Mouse (Mus musculus) heart, postnatal 0 days (tissue): ENCODE results near the gene Dner.

ENCODE experiments used
- CTCF ChIP-seq: IDR thresholded peaks from 2 replicates; pipeline ENCODE4 v1.5.1; 2016; ENCODE audit warnings: antibody characterized with exemption, control low read depth, low read depth
- EP300 ChIP-seq: IDR thresholded peaks from 2 replicates; pipeline ENCODE4 v1.6.1; 2016; ENCODE audit warnings: antibody characterized with exemption, low read depth

- TF ChIP-seq CTCF (peak; percentile 37), EP300 (no peak)
These were observed 262.6 kb downstream of the Dner start for GRCm38 (mm10) chr1:84433291-84433980.
